Mouse (Mus musculus) midbrain, embryonic 12.5 days (tissue): Measurements from ENCODE around the gene Map7d1. TPM values are rescaled to one million over a fixed set of nuclear protein-coding genes. Genes with fewer than 3 reads are reported as not detected.

Experiments
- ATAC-seq: fragments of 200-750 bp; cut with Nextera tagmentation; 2 replicates; pipeline ENCODE4 v1.8.0; 2017; ENCODE audit warnings: low read depth, moderate TSS enrichment, moderate library complexity; ENCODE audit not compliant: low FRiP score
- H3K27ac ChIP-seq: fragments of 300-500 bp; sonication (generic); replicated peaks from 2 replicates; pipeline ENCODE4 v1.5.1; 2016; ENCODE audit warnings: mild to moderate bottlenecking
- H3K27me3 ChIP-seq: fragments of 300-500 bp; sonication (generic); 2 replicates; pipeline ENCODE4 v1.6.1; 2016; ENCODE audit warnings: mild to moderate bottlenecking
- H3K36me3 ChIP-seq: fragments of 300-500 bp; sonication (generic); 2 replicates; pipeline ENCODE4 v1.6.1; 2016
- H3K4me1 ChIP-seq: fragments of 300-500 bp; sonication (generic); 2 replicates; pipeline ENCODE4 v1.6.1; 2016
- H3K4me2 ChIP-seq: fragments of 300-500 bp; sonication (generic); replicated peaks from 2 replicates; pipeline ENCODE4 v1.6.1; 2016; ENCODE audit warnings: mild to moderate bottlenecking, moderate library complexity
- H3K4me3 ChIP-seq: fragments of 300-500 bp; sonication (generic); 2 replicates; pipeline ENCODE4 v1.5.1; 2016; ENCODE audit warnings: mild to moderate bottlenecking
- H3K9ac ChIP-seq: fragments of 300-500 bp; sonication (generic); replicated peaks from 2 replicates; pipeline ENCODE4 v1.6.1; 2016; ENCODE audit warnings: mild to moderate bottlenecking, moderate library complexity
- H3K9me3 ChIP-seq: fragments of 300-500 bp; sonication (generic); 2 replicates; pipeline ENCODE4 v1.6.1; 2016; ENCODE audit warnings: mild to moderate bottlenecking
- WGBS: fragments of 180-500 bp; shearing (Covaris S2); methylation state at CpG from one replicate; pipeline ENCODE4 v1.1.7; 2016; 5-methylcytosine and 5-hydroxymethylcytosine counted together
- polyA plus RNA-seq: library from polyadenylated mRNA; unstranded; fragments of >200 nt; fragmentation: Nextera tagmentation; extraction: Ambion mirVana; gene quantifications from 2 replicates; pipeline ENCODE4 v1.2.1, GENCODE M21; 2016

The Map7d1 gene
- polyA plus RNA-seq, 1 experiment from 2014 or later: 135 TPM

DNA sequence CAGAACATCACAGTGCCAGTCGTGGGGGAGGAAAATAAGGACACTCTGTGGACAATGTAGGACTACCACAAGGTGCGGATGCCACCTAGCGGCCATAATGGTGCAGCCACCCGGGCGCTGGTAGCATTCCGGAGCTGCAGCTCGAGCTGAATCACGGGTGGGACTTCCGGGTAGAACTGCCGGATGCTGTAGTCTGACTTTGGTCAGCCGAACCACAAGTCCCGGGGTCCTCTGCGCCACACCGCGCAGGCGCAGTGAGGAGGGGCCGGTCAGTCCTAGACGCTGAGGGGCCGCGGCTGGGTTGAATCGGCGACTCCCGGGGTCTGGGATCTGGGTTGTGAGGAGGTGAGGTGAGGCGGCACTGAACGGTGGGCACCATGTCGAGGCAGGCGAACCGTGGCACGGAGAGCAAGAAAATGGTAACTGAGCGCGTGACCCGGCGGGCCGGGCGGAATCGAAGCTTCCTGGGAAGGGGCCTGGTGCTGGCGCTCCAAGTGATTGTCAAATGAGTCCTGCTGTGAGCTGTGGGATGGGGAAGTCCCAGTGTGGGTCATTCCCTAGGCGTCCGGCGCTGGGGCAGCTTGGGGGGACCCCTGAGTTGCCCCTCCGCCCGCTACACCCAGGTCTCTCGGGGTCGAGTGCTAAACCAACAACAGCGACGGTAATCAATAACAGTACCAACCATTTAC is 6.1 kb upstream of the Map7d1 start, which contains the start of gene Trappc3:
Gene Trappc3 (plus strand): TSS at position 207 of the 689 bp plus-strand sequence.
- H3K4me1 ChIP-seq: peaks cover 48% of the 10 kb centered on the region
- no peaks in the 10 kb centered on the region for H3K27me3 ChIP-seq
- peak within 1 kb of the TSS; percentile 83 for H3K4me3 ChIP-seq
- peak within 1 kb of the TSS; percentile 86 for H3K9ac ChIP-seq
- H3K36me3 ChIP-seq: no peaks in the 10 kb centered on the region
- WGBS: 1% methylated on average over 46 of the region's 46 CpGs
- peak within 1 kb of the TSS; percentile 86 for H3K4me2 ChIP-seq
- no peaks in the 10 kb centered on the region for H3K9me3 ChIP-seq
- peak; percentile 96 for ATAC-seq
- H3K27ac ChIP-seq: peak within 1 kb of the TSS; percentile 54

- H3K36me3 ChIP-seq: no peaks in the 10 kb centered on the region
- H3K27me3 ChIP-seq: no peaks in the 10 kb centered on the region
- no peak for ATAC-seq
- WGBS: 52% methylated on average over 7 of the region's 7 CpGs
- H3K4me1 ChIP-seq: peaks cover 54% of the 10 kb centered on the region
- H3K9me3 ChIP-seq: no peaks in the 10 kb centered on the region
- H3K4me3 ChIP-seq: no peak overlapping the region
- no peak overlapping the region for H3K9ac ChIP-seq
- H3K4me2 ChIP-seq: no peak overlapping the region
- 0 out of 2 replicates have a peak overlapping the region, but pooled peaks have one; percentile 31 for H3K27ac ChIP-seq
Measured at GRCm38 (mm10) chr4:126261675-126262074, 5.5 kb upstream of the Map7d1 start.

GRCm38 (mm10) chr4:126261266-126261665 is 5.1 kb upstream of the Map7d1 start:
- no peaks in the 10 kb centered on the region for H3K27me3 ChIP-seq
- no peak overlapping the region for H3K4me3 ChIP-seq
- peaks cover 54% of the 10 kb centered on the region for H3K4me1 ChIP-seq
- no peak overlapping the region for H3K9ac ChIP-seq
- WGBS: 73% methylated on average over 6 of the region's 6 CpGs
- no peak overlapping the region for H3K4me2 ChIP-seq
- no peaks in the 10 kb centered on the region for H3K9me3 ChIP-seq
- H3K36me3 ChIP-seq: no peaks in the 10 kb centered on the region
- H3K27ac ChIP-seq: peak overlapping the region; percentile 31
- ATAC-seq: no peak

DNA sequence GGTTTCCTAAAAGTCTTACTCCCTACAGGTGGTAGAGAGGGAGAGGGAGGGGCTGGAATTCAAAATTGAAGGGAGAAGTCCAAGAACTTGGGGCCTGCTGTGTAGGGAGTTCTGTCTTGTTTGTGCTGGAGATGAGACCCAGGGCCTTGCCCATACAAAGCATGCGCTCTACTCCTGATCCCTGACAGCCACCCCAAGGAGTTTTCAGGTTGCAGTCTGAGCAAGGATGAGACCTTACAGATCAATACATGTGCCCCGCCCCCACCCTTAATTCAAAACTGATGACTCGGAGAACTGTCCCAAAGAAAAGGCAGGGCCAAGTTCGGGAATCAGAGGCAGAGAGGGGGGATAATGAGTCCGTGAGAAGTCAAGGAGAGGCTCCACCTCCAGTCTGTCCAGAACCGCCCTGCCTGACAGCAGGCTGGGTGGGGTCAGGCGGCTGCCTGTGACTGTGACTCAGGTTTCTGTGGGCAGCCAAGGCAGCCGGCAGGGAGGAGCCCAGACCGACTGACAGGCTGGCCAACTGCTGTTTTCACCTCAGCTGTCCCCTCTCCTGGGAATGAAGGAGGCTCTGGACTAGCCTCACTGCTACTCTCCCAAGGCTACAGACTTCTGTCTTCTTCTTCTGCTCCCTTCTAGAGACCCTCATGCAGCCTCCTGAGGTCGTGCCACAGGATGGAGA is 4.5 kb upstream of the Map7d1 start:
- H3K4me3 ChIP-seq: no peak overlapping the region
- H3K9me3 ChIP-seq: no peaks in the 10 kb centered on the region
- no peaks in the 10 kb centered on the region for H3K36me3 ChIP-seq
- WGBS: 5% methylated on average over 10 of the region's 10 CpGs
- 0 out of 2 replicates have a peak overlapping the region, but pooled peaks have one; percentile 9 for H3K4me2 ChIP-seq
- H3K9ac ChIP-seq: peak overlapping the region; percentile 49; the same call in 1 of the 2 replicates
- H3K4me1 ChIP-seq: peaks cover 54% of the 10 kb centered on the region
- peak overlapping the region; percentile 63 for H3K27ac ChIP-seq
- ATAC-seq: no peak
- H3K27me3 ChIP-seq: no peaks in the 10 kb centered on the region

DNA sequence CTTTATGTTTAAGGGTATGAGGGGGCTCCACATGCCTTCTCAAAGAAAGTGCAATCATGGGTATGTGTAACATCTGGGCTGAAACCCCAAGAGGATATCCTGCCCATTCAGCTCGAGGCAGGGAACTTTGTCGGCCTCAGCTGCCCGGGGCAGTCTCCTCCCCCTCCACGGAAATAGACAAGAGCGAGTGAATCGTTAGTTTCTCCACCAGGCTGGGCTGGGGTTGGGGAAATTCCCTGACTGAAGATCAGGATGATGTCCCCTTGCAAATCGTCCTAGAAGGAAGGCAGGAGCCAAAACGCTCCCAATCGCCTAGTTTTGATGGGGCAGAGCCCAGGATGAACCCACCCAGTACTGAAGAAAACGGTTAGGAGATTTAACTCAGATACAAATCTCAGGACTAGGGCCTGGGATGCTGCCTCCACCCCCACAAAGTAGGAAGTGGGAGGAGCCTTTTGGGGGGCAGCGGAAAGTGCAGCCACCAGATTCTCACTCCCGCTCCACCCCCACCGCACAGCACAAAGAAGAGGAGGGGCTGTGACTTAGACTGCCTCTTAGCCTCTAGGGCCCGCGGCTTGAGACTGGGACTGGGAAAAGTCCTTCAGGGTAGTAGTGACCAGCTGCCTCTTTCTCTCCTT is 3.5 kb upstream of the Map7d1 start:
- H3K27ac ChIP-seq: peak overlapping the region; percentile 63
- 0 out of 2 replicates have a peak overlapping the region, but pooled peaks have one; percentile 4 for H3K9ac ChIP-seq
- H3K4me2 ChIP-seq: peak overlapping the region; percentile 39
- WGBS: under 1% methylated on average over 15 of the region's 15 CpGs
- no peaks in the 10 kb centered on the region for H3K27me3 ChIP-seq
- H3K4me3 ChIP-seq: peak overlapping the region; percentile 6; the same call in 1 of the 2 replicates
- H3K9me3 ChIP-seq: no peaks in the 10 kb centered on the region
- no peaks in the 10 kb centered on the region for H3K36me3 ChIP-seq
- H3K4me1 ChIP-seq: peaks cover 57% of the 10 kb centered on the region
- ATAC-seq: no peak

GRCm38 (mm10) chr4:126259063-126259462 is 2.9 kb upstream of the Map7d1 start:
- Histone ChIP-seq H3K4me1 (peaks cover 63% of the 10 kb centered on the region), H3K9me3 (no peaks in the 10 kb centered on the region), H3K36me3 (no peaks in the 10 kb centered on the region), H3K27me3 (no peaks in the 10 kb centered on the region), H3K27ac (peak overlapping the region; percentile 63), H3K4me3 (no peak overlapping the region), H3K4me2 (no peak overlapping the region), H3K9ac (no peak overlapping the region)
- 19% methylated on average over 3 of the region's 3 CpGs for WGBS
- no peak for ATAC-seq

DNA sequence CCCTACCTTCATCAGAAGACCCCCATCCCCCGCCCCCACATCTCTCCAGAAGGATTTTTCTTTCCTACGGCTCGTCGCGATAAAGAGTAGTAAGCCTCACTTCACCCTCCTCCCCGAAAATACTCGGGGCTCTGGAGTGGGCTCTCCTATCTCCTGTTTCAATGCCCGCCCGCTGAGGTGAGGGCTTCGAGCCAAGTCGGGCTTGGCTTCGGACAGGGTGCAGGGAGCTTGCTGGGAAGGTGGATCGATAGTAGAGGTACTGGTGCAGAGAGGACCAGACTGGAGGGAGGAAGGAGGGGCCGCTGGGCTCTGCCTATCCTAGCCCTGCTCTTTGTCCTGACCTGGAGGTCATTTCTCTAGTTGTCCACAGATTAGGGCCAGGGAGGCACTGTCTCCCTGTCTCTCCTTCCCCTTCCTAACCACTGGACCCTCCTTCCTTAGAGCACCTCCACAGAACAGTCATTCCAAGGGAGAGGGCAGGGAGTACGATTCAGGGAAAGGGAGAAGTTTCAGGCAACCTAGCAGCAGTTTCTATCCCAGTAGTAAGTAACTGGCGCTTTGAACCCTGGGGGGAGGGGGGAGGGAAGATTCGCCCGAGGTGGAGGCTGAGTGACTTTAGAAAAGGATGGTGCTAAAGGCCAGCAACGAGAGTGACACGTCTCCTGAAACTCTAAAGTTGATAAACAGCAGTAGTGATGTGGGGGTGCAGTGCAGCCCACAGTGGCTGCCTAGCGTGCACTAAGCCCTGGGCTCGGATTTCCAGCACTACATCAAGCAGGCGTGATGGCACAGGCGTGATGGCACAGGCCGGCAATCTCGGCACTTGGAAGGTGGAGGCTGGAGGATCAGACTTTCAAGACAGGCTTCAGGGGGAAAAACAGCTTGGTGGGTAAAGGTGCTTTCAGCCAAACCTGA is 1.1 kb upstream of the Map7d1 start:
- peak overlapping the region; percentile 94 for H3K27ac ChIP-seq
- H3K36me3 ChIP-seq: 0 out of 2 replicates have a peak, but pooled peaks cover 5% of the 10 kb centered on the region
- no peaks in the 10 kb centered on the region for H3K27me3 ChIP-seq
- WGBS: 2% methylated on average over 25 of the region's 26 CpGs
- H3K9me3 ChIP-seq: no peaks in the 10 kb centered on the region
- peak overlapping the region; percentile 100 for H3K9ac ChIP-seq
- H3K4me3 ChIP-seq: peak overlapping the region; percentile 98
- no peak for ATAC-seq
- H3K4me2 ChIP-seq: peak overlapping the region; percentile 99
- H3K4me1 ChIP-seq: peaks cover 73% of the 10 kb centered on the region

DNA sequence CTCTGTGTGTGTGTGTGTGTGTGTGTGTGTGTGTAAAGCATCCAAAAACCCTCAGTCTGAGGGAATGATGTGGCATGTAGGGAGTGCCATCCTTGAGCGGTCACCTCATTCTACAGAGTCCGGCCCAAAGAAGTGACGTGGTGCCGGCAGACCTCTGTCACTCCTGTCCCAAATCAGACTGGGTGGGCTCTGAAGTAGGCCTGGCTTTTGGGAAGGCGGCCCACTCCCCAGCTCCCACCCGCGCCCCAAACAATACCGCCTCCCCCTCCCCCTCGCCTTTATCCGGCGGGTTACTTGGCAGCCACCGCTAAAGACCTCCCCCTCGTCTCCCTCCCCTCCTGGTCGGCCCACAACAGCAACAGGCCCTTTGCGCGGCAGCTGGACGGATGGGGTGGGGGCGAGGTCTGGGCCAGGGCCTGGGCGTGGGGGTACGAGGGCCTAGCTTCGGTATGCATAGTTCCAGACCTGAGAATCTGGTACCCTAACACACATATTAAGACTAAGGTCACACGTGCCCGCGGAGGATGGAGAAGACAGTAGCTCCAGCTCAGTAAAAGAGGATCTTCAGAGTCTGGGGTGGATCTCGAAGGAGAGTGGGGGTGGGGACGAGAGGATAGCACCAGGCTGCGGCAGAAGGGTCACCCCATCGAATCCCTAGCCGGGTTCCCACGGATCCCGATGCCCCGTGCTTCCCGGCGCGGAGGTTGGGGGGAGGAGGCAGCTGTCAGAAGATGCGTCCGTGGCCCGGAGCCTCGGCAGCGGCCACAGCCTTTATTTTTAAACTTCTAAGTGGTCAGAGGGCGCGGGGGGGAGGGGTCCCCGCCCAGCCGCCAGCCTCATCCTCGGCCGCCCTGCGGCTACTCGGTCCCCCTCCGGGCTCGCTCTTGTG is 786 bp downstream of the Map7d1 start:
- H3K36me3 ChIP-seq: 0 out of 2 replicates have a peak, but pooled peaks cover 9% of the 10 kb centered on the region
- H3K4me3 ChIP-seq: peak overlapping the region; percentile 98
- H3K9ac ChIP-seq: peak overlapping the region; percentile 100
- H3K9me3 ChIP-seq: no peaks in the 10 kb centered on the region
- H3K27ac ChIP-seq: peak overlapping the region; percentile 94
- H3K4me1 ChIP-seq: peaks cover 76% of the 10 kb centered on the region
- WGBS: under 1% methylated on average over 50 of the region's 50 CpGs
- peak overlapping the region; percentile 99 for H3K4me2 ChIP-seq
- H3K27me3 ChIP-seq: no peaks in the 10 kb centered on the region
- ATAC-seq: peak; percentile 57

GRCm38 (mm10) chr4:126254315-126255112 is 1.6 kb downstream of the Map7d1 start:
- no peak for ATAC-seq
- Histone ChIP-seq H3K4me1 (peaks cover 74% of the 10 kb centered on the region), H3K9me3 (no peaks in the 10 kb centered on the region), H3K27ac (peak overlapping the region; percentile 94), H3K27me3 (no peaks in the 10 kb centered on the region), H3K4me2 (peak overlapping the region; percentile 99), H3K36me3 (0 out of 2 replicates have a peak, but pooled peaks cover 9% of the 10 kb centered on the region), H3K9ac (peak overlapping the region; percentile 100), H3K4me3 (peak overlapping the region; percentile 98)
- 20% methylated on average over 9 of the region's 9 CpGs for WGBS
